Mouse (Mus musculus) B cell, adult 2 months (primary cell): ENCODE measurements around the gene Obox5.
"Not testable (repeated sequence)": the region's sequence is repeated elsewhere in the genome, so short reads cannot be mapped to it uniquely, and the experiment has no call there.

Source experiments
- DNase-seq, 2 experiments: peaks; one replicate each; pipeline ENCODE4 v3.0.0; 2022

The Obox5 gene

DNA sequence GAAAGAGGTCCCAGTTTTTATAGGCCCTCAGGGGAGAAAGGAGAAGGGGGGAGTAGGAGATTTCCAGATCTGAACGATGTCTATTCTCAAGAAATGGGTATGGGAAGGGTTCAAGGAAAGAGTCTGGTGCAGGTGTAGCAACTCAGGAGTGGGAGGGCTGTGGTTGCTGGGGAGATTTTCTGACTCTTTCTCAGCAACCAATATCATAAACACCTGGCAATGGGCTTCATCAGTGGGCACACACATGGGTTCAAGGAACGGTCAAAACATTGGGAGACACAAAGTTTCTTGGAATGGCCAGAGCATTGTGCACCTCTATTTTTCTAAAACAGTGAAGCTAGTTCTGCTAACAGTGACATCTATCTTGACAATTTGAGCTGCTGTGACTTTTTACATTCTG is at the start of gene Obox5:
Obox5 (plus strand) TSS at position 301 of the 400 bp plus-strand sequence.
- DNase-seq = not testable (repeated sequence)

DNA sequence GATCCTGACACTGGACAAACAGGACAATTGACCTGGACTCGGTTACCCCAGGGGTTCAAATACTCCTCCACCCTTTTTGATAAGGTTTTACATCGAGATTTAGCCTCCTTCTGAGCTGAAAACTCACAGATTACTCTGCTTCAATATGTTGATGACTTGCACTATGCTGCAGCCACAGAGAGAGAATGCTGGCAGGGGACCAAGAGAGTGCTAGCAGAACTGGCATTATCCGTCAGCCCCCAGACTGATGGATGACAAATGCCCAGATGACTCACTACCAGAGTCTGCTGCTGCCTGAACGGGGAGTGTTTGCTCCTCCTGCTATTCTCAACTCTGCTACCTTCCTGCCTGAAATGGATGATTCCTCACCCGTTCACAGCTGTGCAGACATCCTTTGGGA is 635 bp upstream of the Obox5 start:
- not testable (repeated sequence) for DNase-seq
